In genomic region chr10:80787517-80787916, GRCm38 (mm10) we compare ENCODE assay signal across 30 mouse cellular contexts. TPM values are rescaled to one million over a fixed set of nuclear protein-coding genes. Genes with fewer than 3 reads are reported as not detected.
DNase-seq lines count a peak whose midpoint lies in the region; ATAC-seq and TF ChIP-seq lines count a peak whose summit lies in the region.
"Had no signal": no experiment of that assay in that cellular context is flagged by ENCODE, and none has a peak within 500 bp of the region (broad histone marks: within the 10 kb centered on the region; RNA-seq: fewer than 3 reads in every experiment).

No protein-coding gene starts in this region.

- ATAC-seq in heart, postnatal 0 days (ENCODE audit: insufficient read depth, low read depth) = no peak; the same call in 1 of the 2 replicates
- ATAC-seq in heart, embryonic 12.5 days (ENCODE audit: insufficient number of reproducible peaks, low FRiP score) = no peak
- ATAC-seq: forebrain, embryonic 15.5 days; hindbrain, postnatal 0 days; inflammation-experienced regulatory T-cells, adult 6 months; intestine, embryonic 16.5 days; Patski had no signal

- no peak overlapping the region; the same call in 1 of the 2 replicates for H3K4me3 ChIP-seq in heart, adult 2 months
- no peak overlapping the region for H3K4me3 ChIP-seq in heart, postnatal 0 days (ENCODE audit: low read depth, low read length)
- no peak overlapping the region for H3K4me3 ChIP-seq in heart, embryonic 12.5 days
- H3K4me3 ChIP-seq: embryonic facial prominence, embryonic 13.5 days; erythroblast, embryonic 14.5 days; forebrain, embryonic 12.5 days; forebrain, embryonic 15.5 days had no signal

- WGBS in heart, adult 2 months = 47% methylated on average over 2 of the region's 2 CpGs
- WGBS in heart, postnatal 0 days = 45% methylated on average over 2 of the region's 2 CpGs
- 89% methylated on average over 2 of the region's 2 CpGs for WGBS in heart, embryonic 12.5 days

- H3K27me3 ChIP-seq in heart, adult 2 months (ENCODE audit: control insufficient read depth, insufficient read depth, low read length) = no peaks in the 10 kb centered on the region
- no peaks in the 10 kb centered on the region for H3K27me3 ChIP-seq in heart, postnatal 0 days (ENCODE audit: control insufficient read depth, insufficient read depth, low read length)
- no peaks in the 10 kb centered on the region for H3K27me3 ChIP-seq in heart, embryonic 12.5 days (replicated peaks)
- H3K27me3 ChIP-seq: CH12.LX; embryonic facial prominence, embryonic 13.5 days; forebrain, embryonic 12.5 days; forebrain, embryonic 15.5 days; Patski had no signal

- no peak for TF ChIP-seq POLR2A in heart, adult 2 months (IDR thresholded peaks at IDR 0.05; ENCODE audit: insufficient read depth, low read depth, low read length)

- peak overlapping the region; percentile 27; the same call in 1 of the 2 replicates for H3K9ac ChIP-seq in heart, adult 2 months (ENCODE audit: low read depth, low read length)
- H3K9ac ChIP-seq in heart, postnatal 0 days (replicated peaks; ENCODE audit: low read depth, low read length) = no peak overlapping the region
- H3K9ac ChIP-seq in heart, embryonic 12.5 days = no peak overlapping the region
- H3K9ac ChIP-seq: embryonic facial prominence, embryonic 13.5 days; forebrain, embryonic 12.5 days; forebrain, embryonic 15.5 days; hindbrain, embryonic 14.5 days had no signal

- no peak overlapping the region for H3K4me2 ChIP-seq in heart, postnatal 0 days (ENCODE audit: low read depth, low read length)
- no peak overlapping the region for H3K4me2 ChIP-seq in heart, embryonic 12.5 days
- H3K4me2 ChIP-seq: embryonic facial prominence, embryonic 13.5 days; forebrain, embryonic 12.5 days; forebrain, embryonic 15.5 days; hindbrain, embryonic 14.5 days had no signal

- TF ChIP-seq CTCF in heart, adult 2 months (IDR thresholded peaks at IDR 0.05) = no peak
- no peak for TF ChIP-seq CTCF in heart, postnatal 0 days (IDR thresholded peaks at IDR 0.05; ENCODE audit: low read depth)

- no peaks in the 10 kb centered on the region for H3K9me3 ChIP-seq in heart, postnatal 0 days (replicated peaks; ENCODE audit: control insufficient read depth, low read length)
- no peaks in the 10 kb centered on the region for H3K9me3 ChIP-seq in heart, embryonic 12.5 days (replicated peaks)
- H3K9me3 ChIP-seq: embryonic facial prominence, embryonic 13.5 days; forebrain, embryonic 12.5 days; forebrain, embryonic 15.5 days; G1E had no signal

- intact Hi-C loops in heart, adult 2 months (cut with DNase I) = no loop called here
- intact Hi-C loops in heart, postnatal 25 days (cut with DNase I) = no loop called here

- H3K27ac ChIP-seq in heart, adult 2 months = peak overlapping the region; percentile 78
- peak overlapping the region; percentile 44; the same call in 1 of the 2 replicates for H3K27ac ChIP-seq in heart, postnatal 0 days (ENCODE audit: low read depth)
- H3K27ac ChIP-seq in heart, embryonic 12.5 days (ENCODE audit: poor library complexity, severe bottlenecking) = no peak overlapping the region
- H3K27ac ChIP-seq: embryonic facial prominence, embryonic 13.5 days; forebrain, embryonic 12.5 days; forebrain, embryonic 15.5 days; hindbrain, embryonic 14.5 days; hindbrain, postnatal 0 days had no signal

- no peaks in the 10 kb centered on the region for H3K79me2 ChIP-seq in heart, adult 2 months (replicated peaks; ENCODE audit: control insufficient read depth, insufficient read depth, low read length)

- no peaks in the 10 kb centered on the region; the same call in 1 of the 2 replicates for H3K4me1 ChIP-seq in heart, adult 2 months (ENCODE audit: control insufficient read depth, insufficient read depth, low read length)
- H3K4me1 ChIP-seq in heart, postnatal 0 days (ENCODE audit: control insufficient read depth, insufficient read depth) = peaks cover 13% of the 10 kb centered on the region
- peaks cover 23% of the 10 kb centered on the region for H3K4me1 ChIP-seq in heart, embryonic 12.5 days (replicated peaks)
- H3K4me1 ChIP-seq: embryonic facial prominence, embryonic 13.5 days; forebrain, embryonic 12.5 days; forebrain, embryonic 15.5 days had no signal

- no peaks in the 10 kb centered on the region for H3K36me3 ChIP-seq in heart, adult 2 months (ENCODE audit: control insufficient read depth, insufficient read depth, low read length)
- peaks cover 91% of the 10 kb centered on the region for H3K36me3 ChIP-seq in heart, postnatal 0 days (replicated peaks; ENCODE audit: control insufficient read depth, insufficient read depth, low read length)
- peaks cover 98% of the 10 kb centered on the region for H3K36me3 ChIP-seq in heart, embryonic 12.5 days

- DNase-seq in cerebellum, adult 9-11 months = peak; percentile 25
- no peak for DNase-seq in cerebellum, postnatal 36 days
- peak in 1 of 2 experiments; percentile 70 for DNase-seq in heart, adult 2 months
- DNase-seq in heart, postnatal 25 days (ENCODE audit: low spot score) = no peak
- DNase-seq in heart, postnatal 0 days (ENCODE audit: low spot score) = no peak
- no peak for DNase-seq in retina, postnatal 1 day
- DNase-seq: adrenal gland, postnatal 10 days; adrenal gland, postnatal 36 days; B cell, adult 2 months; cerebellum, adult 11 months; cerebellum, adult 8-10 months; cerebellum, postnatal 14 days; gastrocnemius, postnatal 25 days; kidney, adult 18-20 months; kidney, adult 9 months had no signal

- peak; percentile 85; the same call in 1 of the 2 replicates for TF ChIP-seq EP300 in heart, adult 2 months (IDR thresholded peaks at IDR 0.05; ENCODE audit: insufficient read depth, low read depth, low read length)
- no peak for TF ChIP-seq EP300 in heart, postnatal 0 days (IDR thresholded peaks at IDR 0.05; ENCODE audit: low read depth)

RNA-seq across cellular contexts. Expression of gene Sf3a2, which starts 10.5 kb away (rescaled TPM):
- 10 to 100 TPM; 27.3 to 30.4 TPM for total RNA-seq in heart, adult 2 months (2021)
- polyA plus RNA-seq in heart, adult 2 months (2012; rRNA removed) = 18.4 and 19.7 TPM in 2 replicates
- 10 to 100 TPM; 29.6 to 29.9 TPM for total RNA-seq in heart, postnatal 25 days (2021)
- 8.8 and 12.7 TPM in 2 replicates for total RNA-seq in heart, postnatal 0 days (2014; rRNA removed; ENCODE audit: low replicate concordance)
- polyA plus RNA-seq in heart, postnatal 0 days (2015; fragmentation: Nextera tagmentation; extraction: Ambion mirVana) = 25.2 and 26.0 TPM in 2 replicates
- 51.2 and 58.3 TPM in 2 replicates for polyA plus RNA-seq in heart, embryonic 12.5 days (2016; fragmentation: Nextera tagmentation; extraction: Ambion mirVana)

RNA-seq across cellular contexts. Expression of gene Plekhj1, which starts 10.9 kb away (rescaled TPM):
- total RNA-seq in heart, adult 2 months (2021) = 10 to 100 TPM; 29.7 to 33.0 TPM
- polyA plus RNA-seq in heart, adult 2 months (2012; rRNA removed) = 28.9 and 33.2 TPM in 2 replicates
- 10 to 100 TPM; 27.4 to 29.7 TPM for total RNA-seq in heart, postnatal 25 days (2021)
- total RNA-seq in heart, postnatal 0 days (2014; rRNA removed; ENCODE audit: low replicate concordance) = 29.3 and 50.6 TPM in 2 replicates
- polyA plus RNA-seq in heart, postnatal 0 days (2015; fragmentation: Nextera tagmentation; extraction: Ambion mirVana) = 41.8 and 44.4 TPM in 2 replicates
- 82.4 and 83.2 TPM in 2 replicates for polyA plus RNA-seq in heart, embryonic 12.5 days (2016; fragmentation: Nextera tagmentation; extraction: Ambion mirVana)

RNA-seq across cellular contexts. Expression of gene Amh, which starts 17.5 kb away (rescaled TPM):
- under 1 TPM; 0.18 TPM for total RNA-seq in heart, adult 2 months (2021)
- 0.15 and 0.25 TPM in 2 replicates for polyA plus RNA-seq in heart, adult 2 months (2012; rRNA removed)
- total RNA-seq in heart, postnatal 25 days (2021) = under 1 TPM; 0.39 TPM
- 4.0 TPM in 1 of 2 replicates, not detected in the other for total RNA-seq in heart, postnatal 0 days (2014; rRNA removed; ENCODE audit: low replicate concordance)
- polyA plus RNA-seq in heart, postnatal 0 days (2015; fragmentation: Nextera tagmentation; extraction: Ambion mirVana) = 0.18 and 0.22 TPM in 2 replicates
- 0.14 and 0.23 TPM in 2 replicates for polyA plus RNA-seq in heart, embryonic 12.5 days (2016; fragmentation: Nextera tagmentation; extraction: Ambion mirVana)
- total RNA-seq: common myeloid progenitor, adult 5-6 weeks had no signal
- polyA plus RNA-seq: embryonic facial prominence, embryonic 13.5 days; forebrain, embryonic 12.5 days; hindbrain, embryonic 11.5 days; hindbrain, embryonic 14.5 days; hindbrain, postnatal 0 days; inflammation-experienced regulatory T-cells, adult 6 months had no signal

RNA-seq across cellular contexts. Expression of gene Jsrp1, which starts 25.8 kb away (rescaled TPM):
- total RNA-seq in heart, adult 2 months (2021) = 1 to 10 TPM in 1 of 2 experiments, under 1 TPM in 1; 0.25 to 1.1 TPM
- polyA plus RNA-seq in heart, adult 2 months (2012; rRNA removed) = 0.21 and 0.56 TPM in 2 replicates
- under 1 TPM; 0.48 to 0.81 TPM for total RNA-seq in heart, postnatal 25 days (2021)
- 2.2 TPM in 1 of 2 replicates, not detected in the other for total RNA-seq in heart, postnatal 0 days (2014; rRNA removed; ENCODE audit: low replicate concordance)
- 2.3 and 2.7 TPM in 2 replicates for polyA plus RNA-seq in heart, postnatal 0 days (2015; fragmentation: Nextera tagmentation; extraction: Ambion mirVana)
- polyA plus RNA-seq in heart, embryonic 12.5 days (2016; fragmentation: Nextera tagmentation; extraction: Ambion mirVana) = 6.1 and 6.7 TPM in 2 replicates
- total RNA-seq: common myeloid progenitor, adult 5-6 weeks; G1E; heart, postnatal 14 days; hindbrain, postnatal 0 days had no signal
- polyA plus RNA-seq: erythroblast, embryonic 14.5 days; inflammation-experienced regulatory T-cells, adult 6 months; Patski had no signal

RNA-seq across cellular contexts. Expression of gene Dot1l, which starts 32.5 kb away (rescaled TPM):
- total RNA-seq in heart, adult 2 months (2021) = 10 to 100 TPM; 18.8 to 19.6 TPM
- 35.0 and 39.6 TPM in 2 replicates for polyA plus RNA-seq in heart, adult 2 months (2012; rRNA removed)
- total RNA-seq in heart, postnatal 25 days (2021) = 10 to 100 TPM; 31.2 to 31.4 TPM
- 19.4 and 32.8 TPM in 2 replicates for total RNA-seq in heart, postnatal 0 days (2014; rRNA removed; ENCODE audit: low replicate concordance)
- 13.1 and 14.0 TPM in 2 replicates for polyA plus RNA-seq in heart, postnatal 0 days (2015; fragmentation: Nextera tagmentation; extraction: Ambion mirVana)
- 25.7 and 30.9 TPM in 2 replicates for polyA plus RNA-seq in heart, embryonic 12.5 days (2016; fragmentation: Nextera tagmentation; extraction: Ambion mirVana)
